Mouse (Mus musculus): ENCODE results near the gene Spryd4.

DNA sequence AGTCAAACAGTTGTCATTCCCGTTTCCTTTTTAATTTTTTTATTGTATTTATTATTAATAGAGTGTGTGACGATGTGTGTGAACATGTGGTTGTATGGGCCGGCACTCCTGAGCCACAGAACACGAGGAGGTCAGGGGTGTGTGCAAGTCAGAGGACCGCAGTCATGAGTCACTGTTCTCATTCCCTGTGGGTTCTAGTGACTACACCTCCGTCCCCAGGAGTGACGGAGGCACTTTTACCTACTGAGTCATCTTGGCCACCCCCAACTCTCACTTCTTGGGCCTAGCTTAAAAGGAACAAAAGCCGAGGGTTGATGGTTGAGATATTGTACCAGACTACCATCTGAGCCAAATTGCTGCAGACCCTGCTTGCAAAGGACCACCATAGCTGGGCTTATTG is 44.7 kb upstream of the Spryd4 start:
- TF ChIP-seq CTCF (conservative IDR thresholded peaks at IDR 0.05; ENCODE audit: low read length) (no peak), POU5F1 (IDR thresholded peaks at IDR 0.05; ENCODE audit: borderline replicate concordance, low read length) (no peak)
